Mouse (Mus musculus) megakaryocyte progenitor cell, adult 5-6 weeks (primary cell): ENCODE data around the gene Chka. TPM values are rescaled to one million over a fixed set of nuclear protein-coding genes. Genes with fewer than 3 reads are reported as not detected.
A peak's percentile ranks its signal among the peaks of the same experiment; 100 is the strongest.

Experiments used
- ATAC-seq: replicated peaks from 2 replicates; pipeline ENCODE4 v1.8.0; 2016; ENCODE audit warnings: mild to moderate bottlenecking, moderate TSS enrichment, inconsistent platforms; ENCODE audit not compliant: poor library complexity
- total RNA-seq, 2 experiments: library from RNA; stranded (forward) in 1 of 2; stranded (reverse) in 1 of 2; fragments of 157-497, 149-512 nt in 1 of 2; fragments of 200-1000 nt in 1 of 2; gene quantifications; 2 replicates each; pipeline versions ENCODE4 v1.2.3 to v1.2.4; 2015 to 2017

The Chka gene
- total RNA-seq, 2 experiments from 2014 or later = 39.7 to 39.8 TPM

- peak; percentile 56 for ATAC-seq
Measured at GRCm38 (mm10) chr19:3882214-3882613, 30.6 kb downstream of the Chka start.

- no peak for ATAC-seq
Measured at GRCm38 (mm10) chr19:3884325-3884990, 32.9 kb downstream of the Chka start.

GRCm38 (mm10) chr19:3889096-3889495, 37.5 kb downstream of the Chka start:
- ATAC-seq = no peak

GRCm38 (mm10) chr19:3890181-3890580, 38.6 kb downstream of the Chka start:
- peak; percentile 65; the same call in 1 of the 2 replicates for ATAC-seq

GRCm38 (mm10) chr19:3893545-3894116, 42.1 kb downstream of the Chka start:
- ATAC-seq = no peak

GRCm38 (mm10) chr19:3894294-3894693, 42.7 kb downstream of the Chka start:
- ATAC-seq = no peak

GRCm38 (mm10) chr19:3895171-3895631, 43.6 kb downstream of the Chka start:
- ATAC-seq = no peak

- no peak for ATAC-seq
Measured at GRCm38 (mm10) chr19:3896208-3896607, 44.6 kb downstream of the Chka start.

- no peak for ATAC-seq
Measured at GRCm38 (mm10) chr19:3897557-3897956, 46.0 kb downstream of the Chka start.

GRCm38 (mm10) chr19:3898952-3899351, 47.4 kb downstream of the Chka start:
- ATAC-seq = peak; percentile 37; the same call in 1 of the 2 replicates

- no peak for ATAC-seq
Measured at GRCm38 (mm10) chr19:3899618-3900017, 48.0 kb downstream of the Chka start.

GRCm38 (mm10) chr19:3902966-3903365, 51.4 kb downstream of the Chka start:
- ATAC-seq = no peak

GRCm38 (mm10) chr19:3903648-3904362, 52.2 kb downstream of the Chka start:
- ATAC-seq = no peak

- ATAC-seq = no peak
Measured at GRCm38 (mm10) chr19:3904363-3904675, 52.7 kb downstream of the Chka start.

GRCm38 (mm10) chr19:3905261-3905969, 53.8 kb downstream of the Chka start:
- peak; percentile 62 for ATAC-seq

- ATAC-seq = no peak
Measured at GRCm38 (mm10) chr19:3906326-3906725, 54.8 kb downstream of the Chka start.

- peak; percentile 63 for ATAC-seq
Measured at GRCm38 (mm10) chr19:3906795-3907786, 55.5 kb downstream of the Chka start, which contains the start of gene Tcirg1. TSS of gene Tcirg1 (minus strand) at chr19:3907133.

GRCm38 (mm10) chr19:3907876-3908660, 56.5 kb downstream of the Chka start:
- no peak for ATAC-seq

- no peak for ATAC-seq
Measured at GRCm38 (mm10) chr19:3910206-3910605, 58.6 kb downstream of the Chka start.
